Mouse (Mus musculus) layer of hippocampus, adult 8-10 months (tissue): ENCODE data around the gene Cep131. TPM values are rescaled to one million over a fixed set of nuclear protein-coding genes. Genes with fewer than 3 reads are reported as not detected.
A peak's percentile ranks its signal among the peaks of the same experiment; 100 is the strongest.

Source experiments
- DNase-seq, 2 experiments: peaks; one replicate each; pipeline ENCODE4 v3.0.0; 2022; ENCODE audit warnings: low spot score in 2 of 2
- total RNA-seq, 4 experiments: library from RNA; stranded (reverse); gene quantifications; 2 replicates each; pipeline ENCODE4 v1.2.4; 2022

Cep131 gene
- 10 to 100 TPM; 34.0 to 41.5 (median 35.9) TPM for total RNA-seq

GRCm38 (mm10) chr11:120086702-120087152 lies at the start of gene Cep131:
Gene Cep131 (minus strand): TSS chr11:120086827.
- peak; percentile 97 for DNase-seq

DNA sequence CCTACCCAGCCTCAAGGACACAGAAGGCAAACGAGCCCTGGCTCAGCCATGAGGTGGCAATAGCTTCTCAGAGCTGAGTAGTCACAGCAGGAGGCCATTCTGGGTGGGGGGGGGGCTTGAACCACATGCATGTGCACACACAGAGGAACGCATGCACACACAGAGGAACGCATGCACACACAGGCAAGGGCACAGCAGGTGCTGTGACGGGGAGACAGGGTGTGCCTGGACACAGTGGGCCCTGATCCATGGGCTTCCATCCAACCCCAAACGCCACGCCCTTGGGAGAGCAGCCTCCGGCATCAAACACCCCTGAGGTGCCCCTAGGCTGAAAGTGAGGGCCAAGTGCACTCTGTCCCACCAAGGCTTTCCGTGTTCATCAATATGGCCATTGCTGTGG lies 49.6 kb upstream of the Cep131 start:
- no peak for DNase-seq

GRCm38 (mm10) chr11:120134847-120135530 lies 48.4 kb upstream of the Cep131 start:
- no peak for DNase-seq

DNA sequence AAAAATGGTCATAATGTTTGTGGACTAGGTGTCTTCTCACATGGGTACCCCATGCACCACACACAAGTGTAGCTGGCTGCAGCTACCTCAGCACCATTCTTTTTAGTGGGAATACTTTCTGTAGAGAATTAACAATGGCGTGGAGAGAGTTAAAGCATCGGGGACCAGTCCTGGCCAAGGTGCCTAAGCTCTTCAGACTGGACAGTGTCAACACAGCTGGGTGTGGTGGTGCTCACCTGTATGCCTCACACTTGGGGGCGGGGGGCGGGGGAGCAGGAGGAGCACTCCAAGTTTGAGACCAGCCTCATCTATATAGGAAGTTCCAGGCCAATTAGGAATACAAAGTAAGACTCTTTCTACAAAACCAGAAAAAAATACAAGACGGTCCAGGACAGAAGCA lies 47.5 kb upstream of the Cep131 start:
- no peak for DNase-seq

DNA sequence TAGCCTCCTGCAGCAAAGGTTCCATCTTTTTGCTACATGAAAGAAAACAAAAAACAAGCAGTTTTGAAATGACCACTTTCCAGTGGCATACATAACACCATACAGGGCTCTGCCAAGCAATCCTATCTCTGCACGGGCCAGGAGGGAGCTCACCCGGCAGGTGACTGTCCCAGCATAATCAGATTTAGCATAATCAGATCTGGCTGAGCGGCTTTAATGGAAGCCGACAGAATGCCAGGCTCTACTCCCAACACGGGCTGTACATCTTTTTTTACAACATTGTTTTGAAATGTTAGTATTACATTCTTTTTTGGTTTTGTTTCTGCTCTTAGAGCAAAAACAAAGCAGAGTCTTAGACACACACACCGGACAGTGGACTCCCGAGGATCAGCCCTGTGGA lies 42.7 kb upstream of the Cep131 start:
- no peak for DNase-seq

GRCm38 (mm10) chr11:120126845-120127244 lies 40.2 kb upstream of the Cep131 start:
- DNase-seq, result no peak

DNA sequence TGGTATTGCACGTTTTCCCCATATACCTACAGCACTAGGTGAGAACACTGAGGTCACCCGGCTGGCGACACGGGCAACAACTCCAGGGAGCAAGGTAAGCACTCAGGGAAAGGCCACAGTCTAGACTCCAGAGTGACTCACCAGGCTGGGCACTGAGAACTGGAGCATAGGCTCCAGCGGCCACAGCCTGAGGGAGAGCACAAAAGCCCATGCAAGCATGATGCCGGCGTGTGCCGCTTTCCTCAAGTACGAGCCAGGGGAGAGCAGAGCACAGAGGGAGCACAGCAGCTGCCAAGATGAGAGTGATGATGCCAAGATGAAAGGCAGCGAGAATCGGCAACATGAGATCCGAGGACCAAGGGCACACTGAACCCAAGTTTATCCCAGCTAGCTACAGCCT lies 35.5 kb upstream of the Cep131 start:
- DNase-seq, result no peak

DNA sequence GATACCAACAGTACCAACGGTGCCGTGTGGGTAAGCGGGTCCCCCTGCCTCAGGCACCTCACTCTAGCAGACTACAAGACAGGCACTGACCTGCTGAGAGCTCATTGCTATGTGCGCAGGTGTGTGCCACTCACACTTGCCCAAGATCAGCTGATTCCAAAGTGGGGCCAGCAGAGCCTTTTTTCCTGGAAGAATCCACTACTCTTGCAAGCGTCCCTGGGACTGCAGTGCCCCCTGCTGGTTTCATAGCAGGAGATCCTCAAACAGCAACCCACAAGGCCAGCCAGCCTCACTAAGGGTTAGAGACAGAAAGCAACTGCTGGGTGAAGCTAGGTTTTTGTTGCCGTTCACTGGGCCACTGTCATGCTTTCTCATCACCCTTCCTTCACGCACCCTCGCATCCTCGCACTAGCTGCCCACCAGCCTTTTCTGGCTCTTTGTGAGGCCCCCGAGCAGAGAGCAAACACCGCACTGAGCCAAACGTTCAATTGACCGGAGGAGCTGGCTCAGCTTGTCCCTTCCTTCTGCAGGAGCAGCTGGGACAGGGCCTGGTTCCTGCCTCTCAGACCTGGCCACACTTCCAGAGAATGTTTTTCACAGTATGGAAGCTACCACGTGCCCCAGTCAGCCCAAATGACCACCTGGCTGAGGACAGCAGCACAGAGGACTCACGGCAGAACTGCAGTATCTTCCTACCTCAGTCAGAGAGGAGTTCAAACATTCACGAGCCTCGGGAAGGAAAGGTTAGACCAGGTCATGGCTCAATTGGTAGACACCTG lies 34.2 kb upstream of the Cep131 start:
- peak; percentile 72 to 74 for DNase-seq

DNA sequence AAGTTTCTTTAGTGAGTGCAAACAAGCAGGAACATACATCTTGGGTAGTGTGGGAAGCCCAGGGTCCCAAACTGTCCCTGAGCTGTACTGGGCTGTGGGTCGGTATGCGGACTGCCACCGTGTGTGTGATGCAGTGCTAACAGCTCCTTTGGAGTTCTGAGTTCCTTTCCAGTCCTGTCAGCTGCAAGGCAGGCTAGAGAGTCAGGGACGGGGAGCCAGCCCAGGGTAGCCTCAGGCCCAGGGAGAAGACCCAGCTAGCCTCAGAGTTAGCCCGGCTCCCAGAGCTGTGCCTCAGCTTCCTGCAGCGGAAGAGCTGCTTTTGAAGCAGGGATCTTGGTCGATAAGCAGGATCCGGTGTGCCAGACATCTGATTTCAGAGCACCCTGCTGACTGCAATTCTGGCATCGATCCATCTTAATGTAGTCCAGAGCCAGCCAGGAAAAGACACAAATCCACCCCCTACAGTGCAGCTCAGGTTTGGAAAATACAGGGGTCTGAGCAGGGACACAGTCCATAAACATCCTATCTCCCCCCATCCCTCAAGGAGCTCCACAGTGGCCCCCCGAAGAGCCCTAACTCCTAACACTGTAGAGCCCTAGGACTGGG lies 33.4 kb upstream of the Cep131 start:
- no peak for DNase-seq

DNA sequence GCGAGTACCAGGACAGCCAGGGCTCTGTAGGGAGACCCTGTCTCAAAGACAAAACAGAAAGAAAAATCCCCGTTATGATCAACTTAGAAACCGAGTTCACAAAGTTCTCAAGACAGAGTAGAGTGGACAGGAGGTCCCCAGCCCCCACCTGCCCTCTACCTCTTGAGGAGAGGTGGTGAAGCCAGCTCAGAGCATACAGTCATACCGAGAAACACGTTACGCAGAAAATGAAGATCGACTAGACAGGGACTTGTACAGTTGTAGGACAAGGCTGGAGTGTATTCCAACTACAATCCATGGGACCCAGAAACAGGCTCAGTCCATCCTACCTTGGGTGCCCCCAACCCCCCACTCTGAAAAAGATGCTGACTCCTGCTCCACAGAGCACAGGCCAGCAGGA lies 32.5 kb upstream of the Cep131 start:
- DNase-seq, result no peak

GRCm38 (mm10) chr11:120117626-120118025 lies 31.0 kb upstream of the Cep131 start:
- no peak for DNase-seq

DNA sequence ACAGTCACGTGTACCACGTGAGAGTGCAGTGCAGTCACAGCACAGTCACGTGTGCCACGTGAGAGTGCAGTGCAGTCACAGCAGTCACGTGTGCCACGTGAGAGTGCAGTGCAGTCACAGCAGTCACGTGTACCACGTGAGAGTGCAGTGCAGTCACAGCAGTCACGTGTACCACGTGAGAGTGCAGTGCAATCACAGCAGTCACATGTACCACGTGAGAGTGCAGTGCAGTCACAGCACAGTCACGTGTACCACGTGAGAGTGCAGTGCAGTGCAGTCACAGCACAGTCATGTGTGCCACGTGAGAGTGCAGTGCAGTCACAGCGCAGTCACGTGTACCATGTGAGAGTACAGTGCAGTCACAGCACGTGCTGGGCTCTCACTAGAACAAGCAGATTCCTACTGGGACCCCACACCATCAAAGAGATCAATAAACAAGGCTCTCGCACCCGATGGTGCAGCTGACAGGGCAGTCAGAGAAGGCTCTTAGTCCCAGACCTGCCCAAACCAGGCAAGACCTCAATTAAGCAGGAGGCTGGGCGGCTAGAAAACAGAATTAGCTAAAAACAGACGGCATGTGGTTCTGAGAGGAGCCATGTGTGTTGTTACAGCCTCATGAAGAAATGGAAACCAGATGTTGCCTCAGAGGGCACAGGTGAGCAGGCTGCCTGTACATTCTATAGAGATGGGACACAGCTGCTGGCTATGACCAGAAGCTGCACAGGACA lies 28.0 kb upstream of the Cep131 start:
- no peak for DNase-seq

GRCm38 (mm10) chr11:120112136-120112535 lies 25.5 kb upstream of the Cep131 start:
- no peak for DNase-seq

DNA sequence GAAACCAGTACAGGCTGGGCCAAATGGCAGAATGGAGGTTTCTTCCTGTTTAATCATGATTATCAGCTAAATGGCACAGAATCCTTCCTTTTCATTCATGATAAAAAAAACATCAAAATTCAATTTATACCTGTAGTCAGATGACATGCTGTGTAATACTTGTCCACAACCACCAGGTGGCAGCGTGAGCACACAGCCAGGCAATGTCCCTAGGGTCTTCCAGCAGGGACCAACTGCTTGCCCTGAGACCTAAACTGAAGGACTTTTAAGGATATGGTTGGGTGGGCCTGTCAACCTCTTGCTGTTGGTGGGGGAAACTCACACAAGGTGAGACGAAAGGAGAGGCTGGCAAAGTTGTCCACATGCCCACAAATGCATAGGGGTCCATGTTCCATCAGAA lies 24.4 kb upstream of the Cep131 start:
- no peak for DNase-seq

- DNase-seq, result no peak
These were observed 23.9 kb upstream of the Cep131 start for GRCm38 (mm10) chr11:120110554-120110953.

DNA sequence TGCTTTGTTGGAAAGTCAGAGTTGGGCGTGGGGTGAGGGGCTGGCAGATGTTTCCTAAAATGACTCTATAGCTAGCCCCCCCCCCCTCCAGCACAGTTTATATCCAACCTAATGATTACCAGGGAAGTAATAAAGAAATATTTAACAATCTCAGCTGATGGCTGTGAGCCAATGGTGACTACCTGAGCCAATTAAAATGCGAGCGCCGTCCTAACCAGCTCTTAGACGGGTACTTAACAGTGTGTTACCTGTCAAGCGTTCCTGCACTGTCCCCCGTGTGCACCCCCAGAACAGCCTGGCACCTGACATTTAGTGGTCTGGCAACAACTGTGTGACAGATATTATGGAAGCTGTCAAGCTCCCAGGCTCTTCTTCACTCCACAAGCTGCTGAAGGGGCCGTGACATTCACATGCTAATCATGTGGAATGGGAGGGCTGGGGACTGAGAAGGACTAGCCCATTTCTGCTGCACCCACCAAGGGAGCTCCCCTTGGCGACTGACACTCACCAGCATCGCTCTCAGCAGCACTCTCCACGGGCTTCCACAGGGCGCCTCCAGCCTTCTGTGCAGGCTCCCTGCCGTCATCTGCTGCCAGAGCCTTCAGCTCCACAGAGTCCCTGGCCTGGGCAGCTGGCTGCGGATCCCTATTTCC lies 23.1 kb upstream of the Cep131 start:
- no peak for DNase-seq

GRCm38 (mm10) chr11:120107796-120108195 lies 21.2 kb upstream of the Cep131 start:
- DNase-seq, result no peak

- no peak for DNase-seq
These were observed 20.4 kb upstream of the Cep131 start for GRCm38 (mm10) chr11:120107026-120107425.

DNA sequence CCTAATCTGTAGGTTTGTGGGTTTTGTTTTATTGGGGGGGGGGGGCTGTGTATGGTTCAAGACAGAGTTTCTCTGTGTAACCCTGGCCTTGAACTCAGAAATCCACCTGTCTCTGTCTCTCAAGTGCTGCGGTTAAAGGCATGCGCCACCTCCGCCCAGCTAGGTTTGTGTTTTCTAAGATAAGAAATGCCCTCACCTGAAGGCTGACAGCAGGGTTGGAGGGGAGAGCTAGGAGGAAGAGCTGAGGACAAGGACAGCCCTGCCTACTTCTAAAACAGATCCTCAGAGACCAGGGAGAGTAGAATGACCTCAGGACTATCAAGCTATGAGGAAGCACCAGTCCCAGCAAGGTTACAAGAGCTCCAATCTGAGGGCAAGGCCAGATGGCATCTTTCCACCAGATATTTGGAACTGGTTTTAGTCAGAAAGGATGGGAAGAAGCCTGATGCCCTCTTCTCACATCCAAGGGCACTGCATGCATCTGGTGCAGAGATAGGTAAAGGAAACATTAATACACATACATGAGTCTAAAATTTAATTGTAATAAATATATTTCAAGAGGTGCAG lies 16.9 kb upstream of the Cep131 start:
- DNase-seq, result no peak

GRCm38 (mm10) chr11:120101036-120101435 lies 14.4 kb upstream of the Cep131 start:
- DNase-seq, result peak in 1 of 2 experiments; percentile 78
